Mouse (Mus musculus) left cerebral cortex, adult 8-10 months (tissue): Measurements from ENCODE around the gene Tes3-ps. TPM values are rescaled to one million over a fixed set of nuclear protein-coding genes. Genes with fewer than 3 reads are reported as not detected.

ENCODE experiments used
- DNase-seq, 2 experiments: peaks; one replicate each; pipeline ENCODE4 v3.0.0; 2022; ENCODE audit warnings: low spot score in 2 of 2
- total RNA-seq, 4 experiments: library from RNA; stranded (reverse); gene quantifications; 2 replicates each; pipeline ENCODE4 v1.2.4; 2022

The Tes3-ps gene
- total RNA-seq, 4 experiments from 2014 or later = 1.5 to 2.4 (median 2.0) TPM

DNA sequence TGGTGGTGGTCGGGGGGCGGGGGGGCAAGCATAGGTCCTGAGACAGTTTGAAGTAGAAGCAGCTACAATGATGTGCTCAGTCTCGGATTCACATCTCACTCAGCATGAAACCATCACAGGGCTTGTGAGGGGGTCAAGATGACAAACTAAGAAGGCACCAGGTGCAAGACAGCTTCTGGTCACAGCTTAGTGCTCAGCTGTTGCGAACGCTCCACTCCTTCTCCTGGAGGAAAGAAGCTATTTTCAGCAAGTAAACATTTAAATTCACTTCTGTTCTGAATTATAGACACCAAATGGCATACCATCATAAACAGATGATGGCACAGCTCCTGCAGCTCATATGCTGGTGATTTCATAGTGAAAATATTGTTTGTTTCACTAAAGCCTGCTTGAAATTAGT lies 7.7 kb upstream of the Tes3-ps start:
- no peak for DNase-seq

DNA sequence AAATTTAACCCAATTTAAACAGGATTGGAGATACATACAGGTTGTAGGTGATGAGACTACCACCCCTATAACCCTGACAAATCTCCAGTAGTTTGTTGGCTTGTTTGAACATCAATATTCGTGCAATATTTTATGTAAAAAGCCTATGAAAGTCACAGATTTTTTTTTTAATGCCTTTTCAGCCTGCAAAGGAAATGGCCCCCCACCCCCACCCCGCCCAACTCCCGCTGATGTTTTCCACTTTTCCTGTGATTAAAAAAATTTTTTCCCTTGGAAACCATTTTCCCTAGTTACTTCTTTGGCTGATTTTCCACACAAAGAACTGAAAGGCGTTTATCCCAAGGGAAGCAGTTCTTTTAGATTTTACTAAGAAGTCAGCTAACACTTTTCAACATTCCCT lies 11.4 kb downstream of the Tes3-ps start, which contains the start of gene Ecm2:
Gene Ecm2, plus strand, starts transcription at position 301 of the 400 bp plus-strand sequence.
- DNase-seq = no peak

GRCm38 (mm10) chr13:49505776-49506175 lies 12.7 kb downstream of the Tes3-ps start:
- no peak for DNase-seq

DNA sequence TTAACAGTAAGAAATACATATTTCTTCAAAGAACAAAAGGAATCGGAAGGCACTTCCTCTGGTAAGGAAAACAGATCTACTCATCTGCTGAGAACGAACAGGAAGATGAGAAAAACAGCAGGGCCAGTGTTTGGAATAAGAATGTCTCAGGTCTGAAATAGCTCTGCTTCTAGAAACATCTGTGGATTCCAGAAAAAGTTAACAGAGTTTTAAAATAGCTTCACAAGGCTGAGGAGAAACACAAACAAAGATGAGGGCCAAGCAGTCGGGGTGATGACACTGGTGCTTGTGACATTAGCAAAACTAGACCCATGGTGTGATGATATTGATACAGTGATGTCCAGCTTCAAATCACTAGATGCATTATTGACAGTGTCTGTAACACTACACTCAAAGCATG lies 14.1 kb downstream of the Tes3-ps start:
- DNase-seq = no peak

- DNase-seq = no peak
Observed at GRCm38 (mm10) chr13:49518761-49519160, 25.6 kb downstream of the Tes3-ps start.

GRCm38 (mm10) chr13:49526235-49526634 lies 33.1 kb downstream of the Tes3-ps start:
- no peak for DNase-seq

DNA sequence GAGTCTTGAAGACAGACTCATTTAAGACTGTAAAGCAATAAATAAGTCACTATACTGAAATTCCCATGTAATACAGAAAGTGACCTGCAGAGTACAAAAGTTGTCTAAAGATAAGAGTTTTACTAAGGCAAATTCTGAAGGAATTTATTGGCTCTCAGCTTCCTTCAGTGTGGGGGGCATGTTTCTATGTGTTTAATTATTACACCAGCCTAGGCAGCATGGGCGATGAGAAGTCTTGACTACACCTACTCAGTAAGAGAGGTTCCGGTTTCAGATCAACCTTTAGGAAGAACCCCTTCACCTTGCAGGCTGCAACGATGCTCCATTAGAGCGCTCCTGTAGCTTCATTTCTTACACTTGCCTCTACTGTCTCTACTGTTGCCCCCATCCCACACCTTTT lies 37.5 kb downstream of the Tes3-ps start:
- no peak for DNase-seq

DNA sequence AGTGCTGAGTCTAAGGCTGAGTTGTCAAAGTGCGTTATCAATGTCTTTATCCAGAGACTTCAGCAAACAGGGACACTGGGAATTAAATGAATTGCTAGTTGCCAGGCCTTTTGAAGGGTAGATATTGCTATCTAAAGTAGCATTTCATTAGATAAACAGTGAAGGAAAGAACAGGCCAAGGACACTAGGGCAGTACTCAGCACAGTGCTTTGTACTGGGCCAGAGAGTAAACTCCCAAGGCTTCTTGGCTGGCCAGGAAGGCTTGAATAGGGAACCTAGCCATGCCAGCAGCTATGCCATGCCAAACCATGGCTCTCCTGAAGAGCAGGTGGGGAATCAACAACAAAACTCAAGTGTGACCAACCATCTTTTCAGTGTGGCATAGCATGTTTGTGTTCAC lies 43.8 kb downstream of the Tes3-ps start:
- no peak for DNase-seq

DNA sequence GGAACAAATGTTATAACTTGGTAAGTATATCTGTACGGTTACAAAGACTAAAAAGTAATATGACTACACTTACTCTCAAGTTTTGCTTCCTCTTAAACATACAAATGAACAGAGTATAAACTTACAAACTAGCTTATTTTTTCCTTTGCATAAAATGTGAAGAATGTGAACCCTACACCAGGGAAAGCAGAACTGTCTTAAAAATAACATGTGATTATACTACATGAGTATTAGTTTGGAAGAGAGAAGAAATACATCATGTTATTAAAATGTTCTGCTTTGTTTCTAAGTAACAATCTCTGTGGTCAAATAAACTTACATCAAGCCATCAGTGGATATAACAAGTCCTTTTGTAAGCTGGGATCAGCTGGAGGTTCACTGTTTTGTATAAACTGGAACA lies 45.6 kb downstream of the Tes3-ps start:
- no peak for DNase-seq

DNA sequence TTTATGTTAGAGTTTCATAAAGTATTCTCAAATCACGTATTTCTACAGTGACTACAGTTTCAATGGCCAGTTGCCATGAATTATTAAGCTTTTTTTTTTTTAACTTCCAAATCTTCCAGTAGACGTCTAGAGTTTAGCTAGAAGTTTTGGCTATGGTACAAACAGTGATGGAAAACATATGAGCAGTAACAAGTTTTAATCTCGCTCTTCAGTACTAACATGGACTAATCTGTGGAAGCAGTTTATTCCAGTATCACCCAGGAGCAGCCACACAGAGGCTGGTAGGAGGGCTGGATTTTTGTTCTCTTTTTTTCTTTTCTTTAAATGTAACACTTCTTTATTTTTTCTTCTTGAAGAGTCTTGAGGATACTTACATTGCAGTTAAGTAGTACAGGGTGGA lies 51.2 kb downstream of the Tes3-ps start, which contains the start of gene Aspn:
Gene Aspn, plus strand, starts transcription at position 165 of the 400 bp plus-strand sequence.
- no peak for DNase-seq

- DNase-seq = no peak
Observed at GRCm38 (mm10) chr13:49545646-49546045, 52.5 kb downstream of the Tes3-ps start.

Other genes with a start within 250 kb of the Tes3-ps start
- 1 to 10 TPM; 2.2 to 4.8 (median 3.5) TPM for gene Susd3, start 244.6 kb upstream of the Tes3-ps start, total RNA-seq
- gene Fgd3, start 173.0 kb upstream of the Tes3-ps start, total RNA-seq = 10 to 100 TPM in 1 of 4 experiments, 1 to 10 TPM in 3; 8.8 to 10.1 (median 8.9) TPM
- gene Bicd2, start 151.7 kb upstream of the Tes3-ps start, total RNA-seq = 10 to 100 TPM; 40.2 to 45.5 (median 43.1) TPM
- 10 to 100 TPM; 16.5 to 21.5 (median 16.8) TPM for gene Ippk, start 72.1 kb upstream of the Tes3-ps start, total RNA-seq
- gene Ecm2, start 11.5 kb downstream of the Tes3-ps start, total RNA-seq = 1 to 10 TPM; 2.5 to 3.1 (median 2.9) TPM
- gene Aspn, start 51.1 kb downstream of the Tes3-ps start, total RNA-seq = under 1 TPM; 0.50 to 0.97 (median 0.67) TPM
- gene Omd, start 89.1 kb downstream of the Tes3-ps start, total RNA-seq = 1 to 10 TPM; 1.6 to 2.2 (median 2.1) TPM
- 1 to 10 TPM; 5.1 to 9.6 (median 8.3) TPM for gene Ogn, start 114.7 kb downstream of the Tes3-ps start, total RNA-seq
- 1 to 10 TPM; 1.1 to 1.5 (median 1.3) TPM for gene Cenpp, start 159.5 kb downstream of the Tes3-ps start, total RNA-seq
- 10 to 100 TPM; 21.7 to 25.9 (median 24.8) TPM for gene Nol8, start 159.8 kb downstream of the Tes3-ps start, total RNA-seq
- 10 to 100 TPM; 51.0 to 76.0 (median 64.3) TPM for gene Iars, start 188.8 kb downstream of the Tes3-ps start, total RNA-seq